Mouse (Mus musculus): ENCODE results near the gene Retsat. TPM values are rescaled to one million over a fixed set of nuclear protein-coding genes. Genes with fewer than 3 reads are reported as not detected.

Gene Retsat
- polyA plus RNA-seq, 1 experiment from 2014 or later: 9.5 TPM

- H3K27ac ChIP-seq (replicated peaks; ENCODE audit: low read depth, low read length): no peak overlapping the region
- WGBS: 84% methylated on average over 5 of the region's 5 CpGs
- no peak for ATAC-seq (replicated peaks; ENCODE audit: insufficient number of reproducible peaks, low FRiP score, low TSS enrichment, low read depth)
Measured at GRCm38 (mm10) chr6:72620920-72621319, 22.6 kb downstream of the Retsat start.

GRCm38 (mm10) chr6:72622917-72623316 is 24.6 kb downstream of the Retsat start:
- Histone ChIP-seq H3K4me1 (ENCODE audit: control insufficient read depth, insufficient read depth, low read length) (no peaks in the 10 kb centered on the region), H3K9ac (replicated peaks; ENCODE audit: low read length) (no peak overlapping the region), H3K4me2 (ENCODE audit: low read depth, low read length) (no peak overlapping the region), H3K4me3 (ENCODE audit: low read depth, low read length) (no peak overlapping the region), H3K36me3 (replicated peaks; ENCODE audit: control insufficient read depth, insufficient read depth, low read depth, low read length) (peaks cover 7% of the 10 kb centered on the region), H3K9me3 (replicated peaks; ENCODE audit: control insufficient read depth, low read length) (no peaks in the 10 kb centered on the region), H3K27me3 (ENCODE audit: control insufficient read depth, insufficient read depth, low read length) (no peaks in the 10 kb centered on the region), H3K27ac (replicated peaks; ENCODE audit: low read depth, low read length) (no peak overlapping the region)
- DNase-seq (ENCODE audit: low spot score) (no peak), ATAC-seq (replicated peaks; ENCODE audit: insufficient number of reproducible peaks, low FRiP score, low TSS enrichment, low read depth) (no peak)
- WGBS: 43% methylated on average over 3 of the region's 3 CpGs

More at GRCm38 (mm10) chr6:72620920-72621319, 22.6 kb downstream of the Retsat start:
- DNase-seq (ENCODE audit: low spot score): no peak
- Histone ChIP-seq H3K9ac (replicated peaks; ENCODE audit: low read length) (no peak overlapping the region), H3K4me3 (ENCODE audit: low read depth, low read length) (no peak overlapping the region), H3K27me3 (ENCODE audit: control insufficient read depth, insufficient read depth, low read length) (no peaks in the 10 kb centered on the region), H3K9me3 (replicated peaks; ENCODE audit: control insufficient read depth, low read length) (no peaks in the 10 kb centered on the region), H3K4me2 (ENCODE audit: low read depth, low read length) (no peak overlapping the region), H3K36me3 (replicated peaks; ENCODE audit: control insufficient read depth, insufficient read depth, low read depth, low read length) (no peaks in the 10 kb centered on the region), H3K4me1 (ENCODE audit: control insufficient read depth, insufficient read depth, low read length) (no peaks in the 10 kb centered on the region)

GRCm38 (mm10) chr6:72623661-72624402 is 25.6 kb downstream of the Retsat start:
- Histone ChIP-seq H3K9ac (replicated peaks; ENCODE audit: low read length) (no peak overlapping the region), H3K27me3 (ENCODE audit: control insufficient read depth, insufficient read depth, low read length) (no peaks in the 10 kb centered on the region), H3K27ac (replicated peaks; ENCODE audit: low read depth, low read length) (no peak overlapping the region), H3K4me3 (ENCODE audit: low read depth, low read length) (no peak overlapping the region), H3K4me1 (ENCODE audit: control insufficient read depth, insufficient read depth, low read length) (no peaks in the 10 kb centered on the region), H3K36me3 (replicated peaks; ENCODE audit: control insufficient read depth, insufficient read depth, low read depth, low read length) (peaks cover 7% of the 10 kb centered on the region), H3K4me2 (ENCODE audit: low read depth, low read length) (no peak overlapping the region), H3K9me3 (replicated peaks; ENCODE audit: control insufficient read depth, low read length) (no peaks in the 10 kb centered on the region)
- no peak for ATAC-seq (replicated peaks; ENCODE audit: insufficient number of reproducible peaks, low FRiP score, low TSS enrichment, low read depth)
- 91% methylated on average over 8 of the region's 8 CpGs for whole genome bisulfite sequencing
- no peak for DNase-seq (ENCODE audit: low spot score)

- H3K27ac ChIP-seq (replicated peaks; ENCODE audit: low read depth, low read length): no peak overlapping the region
- no peak for DNase-seq (ENCODE audit: low spot score)
- WGBS: 86% methylated on average over 7 of the region's 7 CpGs
- H3K9ac ChIP-seq (replicated peaks; ENCODE audit: low read length): no peak overlapping the region
- no peaks in the 10 kb centered on the region for H3K9me3 ChIP-seq (replicated peaks; ENCODE audit: control insufficient read depth, low read length)
- no peaks in the 10 kb centered on the region for H3K27me3 ChIP-seq (ENCODE audit: control insufficient read depth, insufficient read depth, low read length)
- no peak overlapping the region for H3K4me3 ChIP-seq (ENCODE audit: low read depth, low read length)
- H3K36me3 ChIP-seq (replicated peaks; ENCODE audit: control insufficient read depth, insufficient read depth, low read depth, low read length): peaks cover 10% of the 10 kb centered on the region
- H3K4me1 ChIP-seq (ENCODE audit: control insufficient read depth, insufficient read depth, low read length): no peaks in the 10 kb centered on the region
- H3K4me2 ChIP-seq (ENCODE audit: low read depth, low read length): no peak overlapping the region
- no peak for ATAC-seq (replicated peaks; ENCODE audit: insufficient number of reproducible peaks, low FRiP score, low TSS enrichment, low read depth)
Measured at GRCm38 (mm10) chr6:72626391-72626790, 28.1 kb downstream of the Retsat start.

GRCm38 (mm10) chr6:72627276-72627675 is 29.0 kb downstream of the Retsat start:
- Histone ChIP-seq H3K9me3 (replicated peaks; ENCODE audit: control insufficient read depth, low read length) (no peaks in the 10 kb centered on the region), H3K27ac (replicated peaks; ENCODE audit: low read depth, low read length) (no peak overlapping the region), H3K4me1 (ENCODE audit: control insufficient read depth, insufficient read depth, low read length) (no peaks in the 10 kb centered on the region), H3K27me3 (ENCODE audit: control insufficient read depth, insufficient read depth, low read length) (no peaks in the 10 kb centered on the region), H3K36me3 (replicated peaks; ENCODE audit: control insufficient read depth, insufficient read depth, low read depth, low read length) (peaks cover 14% of the 10 kb centered on the region), H3K9ac (replicated peaks; ENCODE audit: low read length) (no peak overlapping the region), H3K4me3 (ENCODE audit: low read depth, low read length) (no peak overlapping the region), H3K4me2 (ENCODE audit: low read depth, low read length) (no peak overlapping the region)
- DNase-seq (ENCODE audit: low spot score) (no peak), ATAC-seq (replicated peaks; ENCODE audit: insufficient number of reproducible peaks, low FRiP score, low TSS enrichment, low read depth) (no peak)
- 91% methylated on average over 16 of the region's 16 CpGs for WGBS

- DNase-seq (ENCODE audit: low spot score) (no peak), ATAC-seq (replicated peaks; ENCODE audit: insufficient number of reproducible peaks, low FRiP score, low TSS enrichment, low read depth) (no peak)
- Histone ChIP-seq H3K27me3 (ENCODE audit: control insufficient read depth, insufficient read depth, low read length) (no peaks in the 10 kb centered on the region), H3K27ac (replicated peaks; ENCODE audit: low read depth, low read length) (no peak overlapping the region), H3K9me3 (replicated peaks; ENCODE audit: control insufficient read depth, low read length) (no peaks in the 10 kb centered on the region), H3K4me2 (ENCODE audit: low read depth, low read length) (no peak overlapping the region), H3K36me3 (replicated peaks; ENCODE audit: control insufficient read depth, insufficient read depth, low read depth, low read length) (peaks cover 14% of the 10 kb centered on the region), H3K4me1 (ENCODE audit: control insufficient read depth, insufficient read depth, low read length) (no peaks in the 10 kb centered on the region), H3K9ac (replicated peaks; ENCODE audit: low read length) (no peak overlapping the region), H3K4me3 (ENCODE audit: low read depth, low read length) (no peak overlapping the region)
- 93% methylated on average over 2 of the region's 2 CpGs for WGBS
Measured at GRCm38 (mm10) chr6:72630370-72630769, 32.1 kb downstream of the Retsat start.

GRCm38 (mm10) chr6:72630961-72631360 is 32.7 kb downstream of the Retsat start:
- Histone ChIP-seq H3K4me2 (ENCODE audit: low read depth, low read length) (no peak overlapping the region), H3K9ac (replicated peaks; ENCODE audit: low read length) (no peak overlapping the region), H3K27ac (replicated peaks; ENCODE audit: low read depth, low read length) (no peak overlapping the region), H3K4me3 (ENCODE audit: low read depth, low read length) (no peak overlapping the region), H3K4me1 (ENCODE audit: control insufficient read depth, insufficient read depth, low read length) (no peaks in the 10 kb centered on the region), H3K27me3 (ENCODE audit: control insufficient read depth, insufficient read depth, low read length) (no peaks in the 10 kb centered on the region), H3K36me3 (replicated peaks; ENCODE audit: control insufficient read depth, insufficient read depth, low read depth, low read length) (peaks cover 14% of the 10 kb centered on the region), H3K9me3 (replicated peaks; ENCODE audit: control insufficient read depth, low read length) (no peaks in the 10 kb centered on the region)
- DNase-seq (ENCODE audit: low spot score): no peak
- 89% methylated on average over 14 of the region's 14 CpGs for WGBS
- ATAC-seq (replicated peaks; ENCODE audit: insufficient number of reproducible peaks, low FRiP score, low TSS enrichment, low read depth): no peak

GRCm38 (mm10) chr6:72631700-72632099 is 33.4 kb downstream of the Retsat start:
- H3K4me1 ChIP-seq (ENCODE audit: control insufficient read depth, insufficient read depth, low read length): no peaks in the 10 kb centered on the region
- no peak for ATAC-seq (replicated peaks; ENCODE audit: insufficient number of reproducible peaks, low FRiP score, low TSS enrichment, low read depth)

More at GRCm38 (mm10) chr6:72631700-72632099, 33.4 kb downstream of the Retsat start:
- Histone ChIP-seq H3K4me2 (ENCODE audit: low read depth, low read length) (no peak overlapping the region), H3K27ac (replicated peaks; ENCODE audit: low read depth, low read length) (no peak overlapping the region), H3K9ac (replicated peaks; ENCODE audit: low read length) (no peak overlapping the region), H3K27me3 (ENCODE audit: control insufficient read depth, insufficient read depth, low read length) (no peaks in the 10 kb centered on the region), H3K9me3 (replicated peaks; ENCODE audit: control insufficient read depth, low read length) (no peaks in the 10 kb centered on the region), H3K36me3 (replicated peaks; ENCODE audit: control insufficient read depth, insufficient read depth, low read depth, low read length) (peaks cover 10% of the 10 kb centered on the region), H3K4me3 (ENCODE audit: low read depth, low read length) (no peak overlapping the region)
- DNase-seq (ENCODE audit: low spot score): no peak
- WGBS: 83% methylated on average over 6 of the region's 6 CpGs
